8 mouse cellular contexts compared by ENCODE assay signal in the genomic region with DNA sequence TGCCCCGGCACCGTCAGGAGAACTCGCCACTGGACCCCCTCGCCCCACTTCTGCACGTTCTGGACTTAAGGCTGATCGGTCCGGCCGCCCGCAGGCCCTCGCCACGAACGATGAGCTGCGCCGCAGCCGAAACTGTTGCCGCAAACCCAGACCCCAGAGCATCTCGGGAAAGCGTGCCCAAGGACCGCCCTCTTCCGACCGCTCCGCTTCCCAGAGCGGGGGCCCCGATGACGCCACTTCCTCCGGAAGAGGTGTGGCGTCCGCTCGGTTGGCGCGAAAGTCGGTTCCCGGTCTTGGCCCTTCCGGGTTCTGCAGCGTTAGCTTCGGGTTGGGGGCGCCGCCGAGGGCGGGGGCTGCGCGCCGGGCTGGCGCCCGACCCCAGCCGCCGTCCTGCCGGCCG. TPM values are rescaled to one million over a fixed set of nuclear protein-coding genes. Genes with fewer than 3 reads are reported as not detected.
A peak's percentile ranks its signal among the peaks of the same experiment; 100 is the strongest.
DNase-seq lines count a peak whose midpoint lies in the region; ATAC-seq and TF ChIP-seq lines count a peak whose summit lies in the region.

A gene (minus strand): TSS at position 156 of the 400 bp plus-strand sequence.
A gene (plus strand): TSS at position 289 of the 400 bp plus-strand sequence.

- no peak for TF ChIP-seq CTCF in Patski (IDR thresholded peaks at IDR 0.05)

- CTCF ChIA-PET in Patski (lab: Charles Lee), result no interaction called here

- peak within 1 kb of the TSS; percentile 91 for H3K27ac ChIP-seq in hindbrain, embryonic 14.5 days

- in situ Hi-C loops in Patski (cut with MboI; ENCODE audit: low pct_unique_long_range_greater_than_20kb), result loop anchor here (5.0 to 10.0 kb wide), 4 partner anchors 190 to 680 kb away; a partner anchor contains a TSS

- H3K4me1 ChIP-seq in hindbrain, embryonic 14.5 days (replicated peaks; ENCODE audit: control insufficient read depth, insufficient read depth, low read length), result peaks cover 6% of the 10 kb centered on the region

- H3K9me3 ChIP-seq in hindbrain, embryonic 14.5 days (ENCODE audit: control insufficient read depth, low read length), result no peaks in the 10 kb centered on the region

- POLR2A ChIA-PET in Patski (lab: Charles Lee), result interaction anchor here (0.6 kb wide), 1 partner anchor 401 kb away, joined by 3 read pairs; no protein-coding TSS in a partner anchor

- under 1% methylated on average over 46 of the region's 49 CpGs for WGBS in hindbrain, embryonic 14.5 days

- H3K9ac ChIP-seq in hindbrain, embryonic 14.5 days, result peak within 1 kb of the TSS; percentile 86

- peak; percentile 90 for ATAC-seq in Patski
- ATAC-seq in hindbrain, embryonic 14.5 days (ENCODE audit: low FRiP score), result peak; percentile 97

- peak; percentile 33 for DNase-seq in Patski (ENCODE audit: low read depth, low spot score)
- DNase-seq in cerebellum, postnatal 14 days, result peak; percentile 95
- peak; percentile 72 to 87 for DNase-seq in frontal cortex, postnatal 25 days (ENCODE audit: low spot score in 2 of 2)
- DNase-seq in hindbrain, embryonic 14.5 days (ENCODE audit: low spot score), result peak; percentile 96
- DNase-seq in layer of hippocampus, postnatal 36 days, result peak; percentile 90 to 91
- peak; percentile 93 for DNase-seq in lung, postnatal 36 days
- DNase-seq in retina, postnatal 1 day, result peak; percentile 97
- DNase-seq in urinary bladder, adult 18-20 months (ENCODE audit: low spot score in 2 of 2), result peak; percentile 82 to 86

- H3K27me3 ChIP-seq in Patski, result no peaks in the 10 kb centered on the region
- no peaks in the 10 kb centered on the region for H3K27me3 ChIP-seq in hindbrain, embryonic 14.5 days (ENCODE audit: control insufficient read depth, insufficient read depth, low read length)

- H3K4me2 ChIP-seq in hindbrain, embryonic 14.5 days (replicated peaks), result peak within 1 kb of the TSS; percentile 79

- H3K36me3 ChIP-seq in hindbrain, embryonic 14.5 days (replicated peaks; ENCODE audit: control insufficient read depth, insufficient read depth), result peaks cover 21% of the 10 kb centered on the region

- H3K4me3 ChIP-seq in hindbrain, embryonic 14.5 days (replicated peaks; ENCODE audit: low read length), result peak within 1 kb of the TSS; percentile 78

RNA-seq across cellular contexts. Expression of the first gene that starts in this region (rescaled TPM):
- polyA plus RNA-seq in Patski (2021), result 0.12 TPM
- 0.50 and 0.73 TPM in 2 replicates for polyA plus RNA-seq in hindbrain, embryonic 14.5 days (2014; fragmentation: Nextera tagmentation; extraction: Ambion mirVana)
- under 1 TPM in 1 of 2 experiments, not detected in 1; 0.15 TPM for total RNA-seq in layer of hippocampus, postnatal 36 days (2021)

RNA-seq across cellular contexts. Expression of the second gene that starts in this region (rescaled TPM):
- polyA plus RNA-seq in Patski (2021), result 56.9 TPM
- polyA plus RNA-seq in hindbrain, embryonic 14.5 days (2014; fragmentation: Nextera tagmentation; extraction: Ambion mirVana), result 22.6 and 22.8 TPM in 2 replicates
- total RNA-seq in layer of hippocampus, postnatal 36 days (2021), result 10 to 100 TPM; 20.2 to 21.0 TPM

Comparison
In these comparisons a context has a peak if more than half of its experiments do, and no peak if none do; other contexts are left out.
1. Peak in every context shown above with its lines: DNase-seq, ATAC-seq, H3K4me3 ChIP-seq and H3K27ac ChIP-seq.
2. DNase-seq: peak in every context shown above with its lines; median percentile 97 in retina, postnatal 1 day; 96 in hindbrain, embryonic 14.5 days; 95 in cerebellum, postnatal 14 days; 93 in lung, postnatal 36 days; 90 in layer of hippocampus, postnatal 36 days; 84 in urinary bladder, adult 18-20 months; 80 in frontal cortex, postnatal 25 days; 33 in Patski.